Mouse (Mus musculus) liver, adult 2 months (tissue): Measurements from ENCODE around the gene Foxp1. TPM values are rescaled to one million over a fixed set of nuclear protein-coding genes. Genes with fewer than 3 reads are reported as not detected.

ENCODE experiments used
- DNase-seq: peaks from one replicate; pipeline ENCODE4 v3.0.0-alpha.2; 2011; ENCODE audit warnings: low read depth, low spot score; ENCODE audit errors: extremely low read depth
- H3K27ac ChIP-seq: fragments of 200-500 bp; replicated peaks from 2 replicates; pipeline ENCODE4 v1.5.1; 2012; ENCODE audit warnings: low read depth, mild to moderate bottlenecking, control low read depth, inconsistent platforms, low read length; ENCODE audit not compliant: insufficient read depth
- H3K27me3 ChIP-seq: fragments of 200-500 bp; 2 replicates; pipeline ENCODE4 v1.6.1; 2012; ENCODE audit warnings: mild to moderate bottlenecking, moderate library complexity, low read length, inconsistent platforms; ENCODE audit not compliant: control insufficient read depth, insufficient read depth
- H3K36me3 ChIP-seq: fragments of 200-500 bp; 2 replicates; pipeline ENCODE4 v1.6.1; 2012; ENCODE audit warnings: low read length, inconsistent platforms; ENCODE audit not compliant: control insufficient read depth, insufficient read depth
- H3K4me1 ChIP-seq: fragments of 200-500 bp; 2 replicates; pipeline ENCODE4 v1.6.1; 2011; ENCODE audit warnings: low read length; ENCODE audit not compliant: control insufficient read depth, insufficient read depth
- H3K4me3 ChIP-seq: fragments of 200-500 bp; 2 replicates; pipeline ENCODE4 v1.5.1; 2011; ENCODE audit warnings: low read depth, mild to moderate bottlenecking, control low read depth, low read length, moderate library complexity; ENCODE audit not compliant: insufficient read depth
- H3K79me2 ChIP-seq: fragments of 200-500 bp; 2 replicates; pipeline ENCODE4 v1.6.1; 2012; ENCODE audit warnings: inconsistent platforms, mild to moderate bottlenecking, low read length, moderate library complexity; ENCODE audit not compliant: control insufficient read depth, insufficient read depth
- H3K9ac ChIP-seq: fragments of 200-500 bp; 2 replicates; pipeline ENCODE4 v1.6.1; 2012; ENCODE audit warnings: low read depth, mild to moderate bottlenecking, control low read depth, inconsistent platforms, low read length
- CTCF ChIP-seq: fragments of 200-500 bp; IDR thresholded peaks from 2 replicates; pipeline ENCODE4 v1.5.1; 2011; ENCODE audit warnings: low read depth, low read length, control low read depth
- POLR2A ChIP-seq: fragments of 200-500 bp; IDR thresholded peaks from 2 replicates; pipeline ENCODE4 v1.6.1; 2011; ENCODE audit warnings: low read length, control low read depth; ENCODE audit not compliant: insufficient read depth; ENCODE audit errors: extremely low read depth
- WGBS: fragments of 180-500 bp; shearing (Covaris S2); methylation state at CpG from one replicate; pipeline ENCODE4 v1.1.7; 2018; 5-methylcytosine and 5-hydroxymethylcytosine counted together
- polyA plus RNA-seq: library from polyadenylated mRNA; depleted of rRNA; stranded (reverse); fragments of >200 nt; gene quantifications from 2 replicates; pipeline ENCODE4 v1.2.3, GENCODE M21; 2012
- total RNA-seq: library from RNA; depleted of rRNA; stranded (reverse); fragments of >200 nt; gene quantifications from 2 replicates; pipeline ENCODE4 v1.2.3, GENCODE M21; 2014

Gene Foxp1
- total and polyA plus RNA-seq, 2 experiments: 22.7 to 24.8 TPM

GRCm38 (mm10) chr6:99338174-99338573 lies 184.3 kb downstream of the Foxp1 start:
- no peak for DNase-seq
- no peaks in the 10 kb centered on the region for H3K4me1 ChIP-seq
- H3K27ac ChIP-seq: no peak overlapping the region
- 52% methylated on average over 3 of the region's 3 CpGs for WGBS
- H3K36me3 ChIP-seq: no peaks in the 10 kb centered on the region
- peaks cover 2% of the 10 kb centered on the region; the same call in 1 of the 2 replicates for H3K79me2 ChIP-seq
- no peak for TF ChIP-seq CTCF
- H3K9ac ChIP-seq: no peak overlapping the region
- no peak overlapping the region for H3K4me3 ChIP-seq
- H3K27me3 ChIP-seq: no peaks in the 10 kb centered on the region

GRCm38 (mm10) chr6:99337575-99337974 lies 184.9 kb downstream of the Foxp1 start:
- H3K4me3 ChIP-seq: no peak overlapping the region
- H3K4me1 ChIP-seq: no peaks in the 10 kb centered on the region
- peak; percentile 49 for DNase-seq
- WGBS: 13% methylated on average over 6 of the region's 6 CpGs
- no peaks in the 10 kb centered on the region for H3K36me3 ChIP-seq
- H3K27ac ChIP-seq: no peak overlapping the region
- H3K79me2 ChIP-seq: peaks cover 2% of the 10 kb centered on the region; the same call in 1 of the 2 replicates
- no peak for TF ChIP-seq POLR2A
- TF ChIP-seq CTCF: no peak
- H3K27me3 ChIP-seq: no peaks in the 10 kb centered on the region
- H3K9ac ChIP-seq: no peak overlapping the region

- DNase-seq: no peak
- H3K79me2 ChIP-seq: peaks cover 2% of the 10 kb centered on the region; the same call in 1 of the 2 replicates
- no peaks in the 10 kb centered on the region for H3K4me1 ChIP-seq
- H3K27me3 ChIP-seq: no peaks in the 10 kb centered on the region
- no peak for TF ChIP-seq CTCF
- TF ChIP-seq POLR2A: no peak
- no peak overlapping the region for H3K4me3 ChIP-seq
- H3K27ac ChIP-seq: no peak overlapping the region
- WGBS: 86% methylated on average over 5 of the region's 5 CpGs
- no peak overlapping the region for H3K9ac ChIP-seq
- H3K36me3 ChIP-seq: no peaks in the 10 kb centered on the region
These were observed 186.3 kb downstream of the Foxp1 start for GRCm38 (mm10) chr6:99336191-99336590.

- DNase-seq: no peak
- H3K4me3 ChIP-seq: no peak overlapping the region
These were observed 187.2 kb downstream of the Foxp1 start for GRCm38 (mm10) chr6:99335174-99335830.

GRCm38 (mm10) chr6:99334255-99334654 lies 188.3 kb downstream of the Foxp1 start:
- WGBS: 82% methylated on average over 3 of the region's 3 CpGs
- no peaks in the 10 kb centered on the region for H3K27me3 ChIP-seq
- H3K9ac ChIP-seq: no peak overlapping the region
- no peak for DNase-seq
- H3K4me1 ChIP-seq: no peaks in the 10 kb centered on the region
- no peak for TF ChIP-seq CTCF
- no peak for TF ChIP-seq POLR2A
- peaks cover 12% of the 10 kb centered on the region; the same call in 1 of the 2 replicates for H3K79me2 ChIP-seq
- no peak overlapping the region for H3K4me3 ChIP-seq
- no peaks in the 10 kb centered on the region for H3K36me3 ChIP-seq
- no peak overlapping the region for H3K27ac ChIP-seq

More at GRCm38 (mm10) chr6:99335174-99335830, 187.2 kb downstream of the Foxp1 start:
- Histone ChIP-seq H3K4me1 (no peaks in the 10 kb centered on the region), H3K27ac (no peak overlapping the region), H3K36me3 (no peaks in the 10 kb centered on the region), H3K9ac (no peak overlapping the region), H3K79me2 (peaks cover 10% of the 10 kb centered on the region; the same call in 1 of the 2 replicates), H3K27me3 (no peaks in the 10 kb centered on the region)
- TF ChIP-seq POLR2A (no peak), CTCF (no peak)
- WGBS: 75% methylated on average over 13 of the region's 13 CpGs

GRCm38 (mm10) chr6:99333127-99333526 lies 189.4 kb downstream of the Foxp1 start:
- no peak overlapping the region for H3K4me3 ChIP-seq
- no peak overlapping the region for H3K9ac ChIP-seq
- TF ChIP-seq CTCF (no peak), POLR2A (no peak)
- no peaks in the 10 kb centered on the region for H3K27me3 ChIP-seq
- no peaks in the 10 kb centered on the region for H3K36me3 ChIP-seq
- 94% methylated on average over 5 of the region's 5 CpGs for WGBS
- DNase-seq: no peak
- H3K4me1 ChIP-seq: peaks cover 4% of the 10 kb centered on the region; the same call in 1 of the 2 replicates
- H3K27ac ChIP-seq: no peak overlapping the region
- H3K79me2 ChIP-seq: peaks cover 12% of the 10 kb centered on the region; the same call in 1 of the 2 replicates
